Mouse (Mus musculus): ENCODE results near the gene Ncln. TPM values are rescaled to one million over a fixed set of nuclear protein-coding genes. Genes with fewer than 3 reads are reported as not detected.
A peak's percentile ranks its signal among the peaks of the same experiment; 100 is the strongest.
"Not testable (repeated sequence)": the region's sequence is repeated elsewhere in the genome, so short reads cannot be mapped to it uniquely, and the experiment has no call there.

The Ncln gene
- polyA plus RNA-seq, 1 experiment: 354 TPM

GRCm38 (mm10) chr10:81455181-81455895, 40.9 kb downstream of the Ncln start, which contains the start of gene Nfic:
TSS of gene Nfic (minus strand) at chr10:81455635.
- H3K27me3 ChIP-seq (ENCODE audit: control insufficient read depth, insufficient read depth, low read length): peaks cover 29% of the 10 kb centered on the region
- no peaks in the 10 kb centered on the region for H3K36me3 ChIP-seq (ENCODE audit: control insufficient read depth, insufficient read depth, low read length)
- WGBS: 56% methylated on average over 28 of the region's 28 CpGs
- peaks cover 3% of the 10 kb centered on the region for H3K4me1 ChIP-seq (ENCODE audit: control insufficient read depth, insufficient read depth, insufficient read length, low read length)
- H3K4me3 ChIP-seq (ENCODE audit: low read depth, low read length): no peak within 1 kb of the TSS
- no peak within 1 kb of the TSS for H3K27ac ChIP-seq (ENCODE audit: insufficient read depth, low read depth, low read length)
- TF ChIP-seq POLR2A (IDR thresholded peaks at IDR 0.05; ENCODE audit: low read depth, low read length) (no peak), CTCF (IDR thresholded peaks at IDR 0.05; ENCODE audit: extremely low read depth, insufficient read length, insufficient replicate concordance, low read depth, low read length) (no peak)

GRCm38 (mm10) chr10:81454106-81454505, 42.1 kb downstream of the Ncln start:
- no peak overlapping the region for H3K4me3 ChIP-seq (ENCODE audit: low read depth, low read length)
- peaks cover 26% of the 10 kb centered on the region for H3K27me3 ChIP-seq (ENCODE audit: control insufficient read depth, insufficient read depth, low read length)
- TF ChIP-seq CTCF (IDR thresholded peaks at IDR 0.05; ENCODE audit: extremely low read depth, insufficient read length, insufficient replicate concordance, low read depth, low read length) (no peak), POLR2A (IDR thresholded peaks at IDR 0.05; ENCODE audit: low read depth, low read length) (no peak)
- WGBS: 77% methylated on average over 2 of the region's 2 CpGs
- no peak overlapping the region for H3K27ac ChIP-seq (ENCODE audit: insufficient read depth, low read depth, low read length)
- no peaks in the 10 kb centered on the region for H3K36me3 ChIP-seq (ENCODE audit: control insufficient read depth, insufficient read depth, low read length)
- H3K4me1 ChIP-seq (ENCODE audit: control insufficient read depth, insufficient read depth, insufficient read length, low read length): peaks cover 3% of the 10 kb centered on the region

- 3% methylated on average over 14 of the region's 14 CpGs for WGBS
- H3K4me3 ChIP-seq (ENCODE audit: low read depth, low read length): no peak overlapping the region
- no peak overlapping the region for H3K27ac ChIP-seq (ENCODE audit: insufficient read depth, low read depth, low read length)
- no peaks in the 10 kb centered on the region for H3K36me3 ChIP-seq (ENCODE audit: control insufficient read depth, insufficient read depth, low read length)
- H3K27me3 ChIP-seq (ENCODE audit: control insufficient read depth, insufficient read depth, low read length): peaks cover 26% of the 10 kb centered on the region
- no peak for TF ChIP-seq CTCF (IDR thresholded peaks at IDR 0.05; ENCODE audit: extremely low read depth, insufficient read length, insufficient replicate concordance, low read depth, low read length)
- no peak for TF ChIP-seq POLR2A (IDR thresholded peaks at IDR 0.05; ENCODE audit: low read depth, low read length)
- H3K4me1 ChIP-seq (ENCODE audit: control insufficient read depth, insufficient read depth, insufficient read length, low read length): peaks cover 3% of the 10 kb centered on the region
Observed at GRCm38 (mm10) chr10:81452947-81453288, 43.3 kb downstream of the Ncln start.

- Histone ChIP-seq H3K36me3 (ENCODE audit: control insufficient read depth, insufficient read depth, low read length) (no peaks in the 10 kb centered on the region), H3K4me1 (ENCODE audit: control insufficient read depth, insufficient read depth, insufficient read length, low read length) (peaks cover 3% of the 10 kb centered on the region), H3K4me3 (ENCODE audit: low read depth, low read length) (no peak overlapping the region), H3K27me3 (ENCODE audit: control insufficient read depth, insufficient read depth, low read length) (peaks cover 26% of the 10 kb centered on the region), H3K27ac (ENCODE audit: insufficient read depth, low read depth, low read length) (no peak overlapping the region)
- TF ChIP-seq POLR2A (IDR thresholded peaks at IDR 0.05; ENCODE audit: low read depth, low read length) (no peak), CTCF (IDR thresholded peaks at IDR 0.05; ENCODE audit: extremely low read depth, insufficient read length, insufficient replicate concordance, low read depth, low read length) (no peak)
- WGBS: 6% methylated on average over 35 of the region's 36 CpGs
Observed at GRCm38 (mm10) chr10:81452237-81452946, 43.8 kb downstream of the Ncln start.

GRCm38 (mm10) chr10:81451365-81451745, 44.8 kb downstream of the Ncln start:
- Histone ChIP-seq H3K27ac (ENCODE audit: insufficient read depth, low read depth, low read length) (no peak overlapping the region), H3K27me3 (ENCODE audit: control insufficient read depth, insufficient read depth, low read length) (peaks cover 26% of the 10 kb centered on the region), H3K36me3 (ENCODE audit: control insufficient read depth, insufficient read depth, low read length) (no peaks in the 10 kb centered on the region), H3K4me3 (ENCODE audit: low read depth, low read length) (no peak overlapping the region), H3K4me1 (ENCODE audit: control insufficient read depth, insufficient read depth, insufficient read length, low read length) (no peaks in the 10 kb centered on the region)
- TF ChIP-seq POLR2A (IDR thresholded peaks at IDR 0.05; ENCODE audit: low read depth, low read length): no peak
- TF ChIP-seq CTCF (IDR thresholded peaks at IDR 0.05; ENCODE audit: extremely low read depth, insufficient read length, insufficient replicate concordance, low read depth, low read length): no peak
- 42% methylated on average over 6 of the region's 6 CpGs for WGBS

GRCm38 (mm10) chr10:81450641-81451364, 45.4 kb downstream of the Ncln start:
- no peak for TF ChIP-seq CTCF (IDR thresholded peaks at IDR 0.05; ENCODE audit: extremely low read depth, insufficient read length, insufficient replicate concordance, low read depth, low read length)
- no peak for TF ChIP-seq POLR2A (IDR thresholded peaks at IDR 0.05; ENCODE audit: low read depth, low read length)
- H3K36me3 ChIP-seq (ENCODE audit: control insufficient read depth, insufficient read depth, low read length): no peaks in the 10 kb centered on the region

GRCm38 (mm10) chr10:81450140-81450539, 46.1 kb downstream of the Ncln start:
- H3K4me1 ChIP-seq (ENCODE audit: control insufficient read depth, insufficient read depth, insufficient read length, low read length): no peaks in the 10 kb centered on the region
- no peaks in the 10 kb centered on the region for H3K36me3 ChIP-seq (ENCODE audit: control insufficient read depth, insufficient read depth, low read length)
- WGBS: 0% methylated on average over 7 of the region's 7 CpGs
- H3K4me3 ChIP-seq (ENCODE audit: low read depth, low read length): no peak overlapping the region
- H3K27me3 ChIP-seq (ENCODE audit: control insufficient read depth, insufficient read depth, low read length): peaks cover 22% of the 10 kb centered on the region
- H3K27ac ChIP-seq (ENCODE audit: insufficient read depth, low read depth, low read length): no peak overlapping the region
- TF ChIP-seq POLR2A (IDR thresholded peaks at IDR 0.05; ENCODE audit: low read depth, low read length): no peak
- TF ChIP-seq CTCF (IDR thresholded peaks at IDR 0.05; ENCODE audit: extremely low read depth, insufficient read length, insufficient replicate concordance, low read depth, low read length): peak; percentile 91

More at GRCm38 (mm10) chr10:81450641-81451364, 45.4 kb downstream of the Ncln start:
- H3K27me3 ChIP-seq (ENCODE audit: control insufficient read depth, insufficient read depth, low read length): peaks cover 26% of the 10 kb centered on the region
- H3K27ac ChIP-seq (ENCODE audit: insufficient read depth, low read depth, low read length): no peak overlapping the region
- no peaks in the 10 kb centered on the region for H3K4me1 ChIP-seq (ENCODE audit: control insufficient read depth, insufficient read depth, insufficient read length, low read length)
- WGBS: 53% methylated on average over 9 of the region's 9 CpGs
- no peak overlapping the region for H3K4me3 ChIP-seq (ENCODE audit: low read depth, low read length)

GRCm38 (mm10) chr10:81445516-81445915, 50.7 kb downstream of the Ncln start:
- not testable (repeated sequence) for H3K4me3 ChIP-seq (ENCODE audit: low read depth, low read length); H3K27ac ChIP-seq (ENCODE audit: insufficient read depth, low read depth, low read length); H3K27me3 ChIP-seq (ENCODE audit: control insufficient read depth, insufficient read depth, low read length); H3K4me1 ChIP-seq (ENCODE audit: control insufficient read depth, insufficient read depth, insufficient read length, low read length); H3K36me3 ChIP-seq (ENCODE audit: control insufficient read depth, insufficient read depth, low read length)
- WGBS: 35% methylated on average over 2 of the region's 2 CpGs
